Mouse (Mus musculus) kidney, postnatal 0 days (tissue): ENCODE measurements at regions not wholly inside any gene's neighbourhood (a gene's known extent, or its start where the extent isn't known, plus 50 kb on each side); places are given as distances from the start of the nearest gene placed in this dataset.

Source experiments
- ATAC-seq: fragments of 200-750 bp; cut with Nextera tagmentation; replicated peaks from 2 replicates; pipeline ENCODE4 v1.8.0; 2017; ENCODE audit warnings: low read depth, moderate number of reproducible peaks, moderate TSS enrichment, moderate library complexity; ENCODE audit not compliant: low FRiP score
- DNase-seq: peaks from one replicate; pipeline ENCODE4 v3.0.0-alpha.2; 2016; ENCODE audit warnings: low spot score
- H3K27ac ChIP-seq: fragments of 300-500 bp; sonication (generic); 2 replicates; pipeline ENCODE4 v1.5.1; 2014; ENCODE audit warnings: mild to moderate bottlenecking
- H3K27me3 ChIP-seq: fragments of 300-500 bp; sonication (generic); 2 replicates; pipeline ENCODE4 v1.6.1; 2014; ENCODE audit warnings: low read length, mixed read lengths; ENCODE audit not compliant: insufficient read depth
- H3K36me3 ChIP-seq: fragments of 300-500 bp; sonication (generic); 2 replicates; pipeline ENCODE4 v1.6.1; 2014; ENCODE audit warnings: low read length, mixed read lengths; ENCODE audit not compliant: insufficient read depth
- H3K4me1 ChIP-seq: fragments of 300-500 bp; sonication (generic); replicated peaks from 2 replicates; pipeline ENCODE4 v1.6.1; 2014; ENCODE audit warnings: antibody characterized with exemption, low read length, mixed read lengths; ENCODE audit not compliant: insufficient read depth
- H3K4me2 ChIP-seq: fragments of 300-500 bp; sonication (generic); 2 replicates; pipeline ENCODE4 v1.6.1; 2014; ENCODE audit warnings: mild to moderate bottlenecking, low read length, moderate library complexity, mixed read lengths
- H3K4me3 ChIP-seq: fragments of 300-500 bp; sonication (generic); replicated peaks from 2 replicates; pipeline ENCODE4 v1.5.1; 2014; ENCODE audit warnings: low read depth, low read length
- H3K9ac ChIP-seq: fragments of 300-500 bp; sonication (generic); 2 replicates; pipeline ENCODE4 v1.6.1; 2014; ENCODE audit warnings: low read depth, low read length
- H3K9me3 ChIP-seq: fragments of 300-500 bp; sonication (generic); replicated peaks from 2 replicates; pipeline ENCODE4 v1.6.1; 2016; ENCODE audit warnings: low read length, inconsistent platforms, mixed read lengths
- CTCF ChIP-seq: IDR thresholded peaks from 2 replicates; pipeline ENCODE4 v1.5.1; 2016; ENCODE audit warnings: antibody characterized with exemption, low read depth, mild to moderate bottlenecking, moderate library complexity
- WGBS: fragments of 180-500 bp; shearing (Covaris S2); extraction: QIAGEN DNeasy Blood & Tissue Kit; methylation state at CpG from one replicate; pipeline ENCODE4 v1.1.7; 2014; 5-methylcytosine and 5-hydroxymethylcytosine counted together

- Histone ChIP-seq H3K9ac (no peak overlapping the region), H3K4me3 (no peak overlapping the region), H3K27ac (no peak overlapping the region), H3K9me3 (no peaks in the 10 kb centered on the region), H3K4me1 (no peaks in the 10 kb centered on the region; the same call in 1 of the 2 replicates), H3K36me3 (no peaks in the 10 kb centered on the region), H3K4me2 (no peak overlapping the region), H3K27me3 (peaks cover 24% of the 10 kb centered on the region)
- ATAC-seq (no peak), DNase-seq (no peak)
- WGBS, result 23% methylated on average over 24 of the region's 24 CpGs
- TF ChIP-seq CTCF, result no peak
Measured at GRCm38 (mm10) chr12:106474501-106475165, 464.6 kb downstream of the Vrk1 start.

- ATAC-seq (no peak), DNase-seq (no peak)
- TF ChIP-seq CTCF, result no peak
- Histone ChIP-seq H3K27me3 (peaks cover 32% of the 10 kb centered on the region), H3K9ac (no peak overlapping the region), H3K36me3 (no peaks in the 10 kb centered on the region), H3K4me1 (no peaks in the 10 kb centered on the region; the same call in 1 of the 2 replicates), H3K27ac (no peak overlapping the region), H3K4me3 (no peak overlapping the region), H3K9me3 (no peaks in the 10 kb centered on the region), H3K4me2 (no peak overlapping the region)
- WGBS, result 68% methylated on average over 8 of the region's 8 CpGs
Measured at GRCm38 (mm10) chr12:106475486-106476050, 465.5 kb downstream of the Vrk1 start.

GRCm38 (mm10) chr12:106477040-106477665, 467.1 kb downstream of the Vrk1 start:
- TF ChIP-seq CTCF, result peak; percentile 12; the same call in 1 of the 2 replicates
- H3K27me3 ChIP-seq, result peaks cover 42% of the 10 kb centered on the region
- 25% methylated on average over 8 of the region's 8 CpGs for WGBS

GRCm38 (mm10) chr12:106477731-106478130, 467.7 kb downstream of the Vrk1 start:
- no peak overlapping the region for H3K9ac ChIP-seq
- no peaks in the 10 kb centered on the region for H3K9me3 ChIP-seq
- no peak overlapping the region for H3K4me2 ChIP-seq
- no peak for ATAC-seq
- H3K4me3 ChIP-seq, result no peak overlapping the region
- TF ChIP-seq CTCF, result no peak
- no peak overlapping the region for H3K27ac ChIP-seq
- WGBS, result 32% methylated on average over 4 of the region's 4 CpGs
- no peaks in the 10 kb centered on the region for H3K36me3 ChIP-seq
- DNase-seq, result no peak
- H3K27me3 ChIP-seq, result peaks cover 46% of the 10 kb centered on the region
- no peaks in the 10 kb centered on the region; the same call in 1 of the 2 replicates for H3K4me1 ChIP-seq

More at GRCm38 (mm10) chr12:106477040-106477665, 467.1 kb downstream of the Vrk1 start:
- DNase-seq (no peak), ATAC-seq (no peak)
- H3K4me2 ChIP-seq, result no peak overlapping the region
- no peaks in the 10 kb centered on the region for H3K9me3 ChIP-seq
- no peaks in the 10 kb centered on the region for H3K36me3 ChIP-seq
- H3K27ac ChIP-seq, result no peak overlapping the region
- no peak overlapping the region for H3K9ac ChIP-seq
- no peak overlapping the region for H3K4me3 ChIP-seq
- H3K4me1 ChIP-seq, result no peaks in the 10 kb centered on the region; the same call in 1 of the 2 replicates

GRCm38 (mm10) chr12:106478381-106478781, 468.4 kb downstream of the Vrk1 start:
- ATAC-seq, result no peak
- H3K4me2 ChIP-seq, result no peak overlapping the region
- no peak overlapping the region for H3K9ac ChIP-seq
- H3K27me3 ChIP-seq, result peaks cover 46% of the 10 kb centered on the region
- H3K4me1 ChIP-seq, result no peaks in the 10 kb centered on the region; the same call in 1 of the 2 replicates
- no peaks in the 10 kb centered on the region for H3K36me3 ChIP-seq
- no peak overlapping the region for H3K27ac ChIP-seq
- no peak for TF ChIP-seq CTCF
- 0 out of 2 replicates have a peak overlapping the region, but pooled peaks have one; percentile 11 for H3K4me3 ChIP-seq
- WGBS, result 3% methylated on average over 18 of the region's 18 CpGs
- DNase-seq, result peak; percentile 8
- H3K9me3 ChIP-seq, result no peaks in the 10 kb centered on the region

- 2% methylated on average over 24 of the region's 24 CpGs for WGBS
- no peak for ATAC-seq
- Histone ChIP-seq H3K36me3 (no peaks in the 10 kb centered on the region), H3K4me1 (no peaks in the 10 kb centered on the region; the same call in 1 of the 2 replicates), H3K27me3 (peaks cover 46% of the 10 kb centered on the region), H3K9ac (no peak overlapping the region), H3K4me2 (peak overlapping the region; percentile 33), H3K9me3 (no peaks in the 10 kb centered on the region), H3K27ac (no peak overlapping the region), H3K4me3 (no peak overlapping the region; the same call in 1 of the 2 replicates)
- peak; percentile 12 for DNase-seq
- no peak for TF ChIP-seq CTCF
Measured at GRCm38 (mm10) chr12:106479067-106479877, 469.2 kb downstream of the Vrk1 start.
